Mouse (Mus musculus) stomach, embryonic 15.5 days (tissue): Measurements from ENCODE around the gene Triap1. TPM values are rescaled to one million over a fixed set of nuclear protein-coding genes. Genes with fewer than 3 reads are reported as not detected.
"Not testable (repeated sequence)": the region's sequence is repeated elsewhere in the genome, so short reads cannot be mapped to it uniquely, and the experiment has no call there.

Experiments
- ATAC-seq: fragments of 200-750 bp; cut with Nextera tagmentation; 2 replicates; pipeline ENCODE4 v1.8.0; 2017; ENCODE audit warnings: low read depth, moderate number of reproducible peaks, moderate TSS enrichment; ENCODE audit not compliant: insufficient read depth, low FRiP score
- H3K27ac ChIP-seq: fragments of 300-500 bp; sonication (generic); 2 replicates; pipeline ENCODE4 v1.5.1; 2015; ENCODE audit warnings: mild to moderate bottlenecking, inconsistent platforms
- H3K27me3 ChIP-seq: fragments of 300-500 bp; sonication (generic); replicated peaks from 2 replicates; pipeline ENCODE4 v1.6.1; 2015; ENCODE audit warnings: inconsistent platforms
- H3K36me3 ChIP-seq: fragments of 300-500 bp; sonication (generic); 2 replicates; pipeline ENCODE4 v1.6.1; 2015; ENCODE audit warnings: inconsistent platforms
- H3K4me1 ChIP-seq: fragments of 300-500 bp; sonication (generic); 2 replicates; pipeline ENCODE4 v1.6.1; 2015; ENCODE audit warnings: inconsistent platforms
- H3K4me2 ChIP-seq: fragments of 300-500 bp; sonication (generic); 2 replicates; pipeline ENCODE4 v1.6.1; 2015; ENCODE audit warnings: mild to moderate bottlenecking, inconsistent platforms
- H3K4me3 ChIP-seq: fragments of 300-500 bp; sonication (generic); replicated peaks from 2 replicates; pipeline ENCODE4 v1.5.1; 2015; ENCODE audit warnings: inconsistent platforms
- H3K9ac ChIP-seq: fragments of 300-500 bp; sonication (generic); 2 replicates; pipeline ENCODE4 v1.6.1; 2015; ENCODE audit warnings: inconsistent platforms
- H3K9me3 ChIP-seq: fragments of 300-500 bp; sonication (generic); 2 replicates; pipeline ENCODE4 v1.6.1; 2016; ENCODE audit warnings: inconsistent platforms
- WGBS: fragments of 180-500 bp; shearing (Covaris S2); methylation state at CpG from one replicate; pipeline ENCODE4 v1.1.7; 2015; 5-methylcytosine and 5-hydroxymethylcytosine counted together
- polyA plus RNA-seq: library from polyadenylated mRNA; unstranded; fragments of >200 nt; fragmentation: Nextera tagmentation; extraction: Ambion mirVana; gene quantifications from 2 replicates; pipeline ENCODE4 v1.2.1, GENCODE M21; 2015

Gene Triap1
- polyA plus RNA-seq, result 52.0 and 58.1 TPM in 2 replicates

- under 1% methylated on average over 62 of the region's 62 CpGs for WGBS
- ATAC-seq, result peak; percentile 88
These were observed at the start of gene Triap1, which contains the start of gene Gatc for GRCm38 (mm10) chr5:115340577-115341313. Triap1 (plus strand) TSS chr5:115341225. Gatc (minus strand) TSS chr5:115341178.

GRCm38 (mm10) chr5:115294173-115294572 is 46.9 kb upstream of the Triap1 start:
- Histone ChIP-seq H3K4me3 (no peak overlapping the region), H3K4me1 (peaks cover 21% of the 10 kb centered on the region), H3K36me3 (peaks cover 29% of the 10 kb centered on the region), H3K9me3 (no peaks in the 10 kb centered on the region), H3K27ac (no peak overlapping the region), H3K9ac (no peak overlapping the region), H3K27me3 (no peaks in the 10 kb centered on the region), H3K4me2 (no peak overlapping the region)
- WGBS, result 88% methylated on average over 8 of the region's 8 CpGs
- no peak for ATAC-seq

More at GRCm38 (mm10) chr5:115340577-115341313, at the start of gene Triap1, which contains the start of gene Gatc:
- H3K36me3 ChIP-seq, result peaks cover 34% of the 10 kb centered on the region
- H3K4me3 ChIP-seq, result peak within 1 kb of the TSS; percentile 91
- no peaks in the 10 kb centered on the region for H3K9me3 ChIP-seq
- peak within 1 kb of the TSS; percentile 62 for H3K4me2 ChIP-seq
- no peaks in the 10 kb centered on the region for H3K27me3 ChIP-seq
- peak within 1 kb of the TSS; percentile 85 for H3K9ac ChIP-seq
- peak within 1 kb of the TSS; percentile 86 for H3K27ac ChIP-seq
- H3K4me1 ChIP-seq, result peaks cover 6% of the 10 kb centered on the region; the same call in 1 of the 2 replicates

GRCm38 (mm10) chr5:115296347-115296746 is 44.7 kb upstream of the Triap1 start:
- no peaks in the 10 kb centered on the region for H3K9me3 ChIP-seq
- H3K36me3 ChIP-seq, result peaks cover 18% of the 10 kb centered on the region
- 57% methylated on average over 10 of the region's 10 CpGs for WGBS
- no peak overlapping the region for H3K9ac ChIP-seq
- no peak overlapping the region for H3K4me2 ChIP-seq
- no peak overlapping the region for H3K4me3 ChIP-seq
- no peaks in the 10 kb centered on the region for H3K27me3 ChIP-seq
- peaks cover 25% of the 10 kb centered on the region for H3K4me1 ChIP-seq
- peak overlapping the region; percentile 52 for H3K27ac ChIP-seq
- ATAC-seq, result no peak

GRCm38 (mm10) chr5:115300035-115300744 is 40.8 kb upstream of the Triap1 start:
- under 1% methylated on average over 46 of the region's 46 CpGs for WGBS
- H3K4me3 ChIP-seq, result peak overlapping the region; percentile 95
- H3K27ac ChIP-seq, result peak overlapping the region; percentile 95
- H3K9me3 ChIP-seq, result no peaks in the 10 kb centered on the region
- peaks cover 28% of the 10 kb centered on the region for H3K4me1 ChIP-seq
- peak overlapping the region; percentile 62 for H3K4me2 ChIP-seq
- peaks cover 18% of the 10 kb centered on the region for H3K36me3 ChIP-seq
- peak overlapping the region; percentile 95 for H3K9ac ChIP-seq
- H3K27me3 ChIP-seq, result no peaks in the 10 kb centered on the region
- peak; percentile 8; the same call in 1 of the 2 replicates for ATAC-seq

GRCm38 (mm10) chr5:115300792-115301614 is 40.0 kb upstream of the Triap1 start, which contains the start of gene Dynll1:
Dynll1 (minus strand) TSS chr5:115300999.
- peak; percentile 98 for ATAC-seq
- Histone ChIP-seq H3K4me3 (peak within 1 kb of the TSS; percentile 95), H3K36me3 (peaks cover 15% of the 10 kb centered on the region), H3K9ac (peak within 1 kb of the TSS; percentile 95), H3K27me3 (no peaks in the 10 kb centered on the region), H3K4me2 (peak within 1 kb of the TSS; percentile 83), H3K4me1 (peaks cover 26% of the 10 kb centered on the region), H3K27ac (peak within 1 kb of the TSS; percentile 95), H3K9me3 (no peaks in the 10 kb centered on the region)
- WGBS, result under 1% methylated on average over 66 of the region's 66 CpGs

- H3K27me3 ChIP-seq, result no peaks in the 10 kb centered on the region
- WGBS, result 17% methylated on average over 13 of the region's 13 CpGs
- H3K9ac ChIP-seq, result peak overlapping the region; percentile 31; the same call in 1 of the 2 replicates
- H3K4me1 ChIP-seq, result peaks cover 20% of the 10 kb centered on the region
- H3K27ac ChIP-seq, result peak overlapping the region; percentile 86
- H3K4me2 ChIP-seq, result peak overlapping the region; percentile 83
- peak overlapping the region; percentile 95 for H3K4me3 ChIP-seq
- no peaks in the 10 kb centered on the region for H3K9me3 ChIP-seq
- no peak for ATAC-seq
- H3K36me3 ChIP-seq, result peaks cover 10% of the 10 kb centered on the region
These were observed 39.4 kb upstream of the Triap1 start for GRCm38 (mm10) chr5:115301615-115302014.

- not testable (repeated sequence) for H3K27ac ChIP-seq, H3K4me3 ChIP-seq, H3K9me3 ChIP-seq, H3K4me2 ChIP-seq, H3K27me3 ChIP-seq, H3K9ac ChIP-seq, ATAC-seq
- 74% methylated on average over 6 of the region's 7 CpGs for WGBS
- H3K36me3 ChIP-seq, result peaks cover 10% of the 10 kb centered on the region
- H3K4me1 ChIP-seq, result peaks cover 19% of the 10 kb centered on the region
These were observed 38.8 kb upstream of the Triap1 start for GRCm38 (mm10) chr5:115302190-115302589.

- ATAC-seq, result peak; percentile 47; the same call in 1 of the 2 replicates
- 71% methylated on average over 4 of the region's 4 CpGs for WGBS
- Histone ChIP-seq H3K9ac (no peak overlapping the region), H3K27ac (no peak overlapping the region), H3K36me3 (no peaks in the 10 kb centered on the region), H3K4me2 (no peak overlapping the region), H3K4me3 (no peak overlapping the region), H3K4me1 (peaks cover 9% of the 10 kb centered on the region), H3K27me3 (no peaks in the 10 kb centered on the region), H3K9me3 (no peaks in the 10 kb centered on the region)
These were observed 28.7 kb upstream of the Triap1 start for GRCm38 (mm10) chr5:115312354-115312753.

- no peaks in the 10 kb centered on the region for H3K27me3 ChIP-seq
- 58% methylated on average over 10 of the region's 10 CpGs for WGBS
- ATAC-seq, result 0 out of 2 replicates have a peak, but pooled peaks have one; percentile 45
- H3K4me1 ChIP-seq, result peaks cover 16% of the 10 kb centered on the region
- no peak overlapping the region for H3K4me3 ChIP-seq
- H3K27ac ChIP-seq, result peak overlapping the region; percentile 33; the same call in 1 of the 2 replicates
- H3K9ac ChIP-seq, result no peak overlapping the region
- H3K36me3 ChIP-seq, result no peaks in the 10 kb centered on the region
- no peak overlapping the region for H3K4me2 ChIP-seq
- H3K9me3 ChIP-seq, result no peaks in the 10 kb centered on the region
These were observed 28.0 kb upstream of the Triap1 start for GRCm38 (mm10) chr5:115312816-115313667.

- H3K4me2 ChIP-seq, result no peak overlapping the region
- H3K4me3 ChIP-seq, result no peak overlapping the region
- no peaks in the 10 kb centered on the region for H3K9me3 ChIP-seq
- ATAC-seq, result 0 out of 2 replicates have a peak, but pooled peaks have one; percentile 7
- peaks cover 21% of the 10 kb centered on the region for H3K4me1 ChIP-seq
- H3K36me3 ChIP-seq, result no peaks in the 10 kb centered on the region
- H3K9ac ChIP-seq, result no peak overlapping the region
- WGBS, result 40% methylated on average over 5 of the region's 5 CpGs
- H3K27me3 ChIP-seq, result no peaks in the 10 kb centered on the region
- H3K27ac ChIP-seq, result peak overlapping the region; percentile 44; the same call in 1 of the 2 replicates
These were observed 27.4 kb upstream of the Triap1 start for GRCm38 (mm10) chr5:115313668-115313943.
